Mouse (Mus musculus) urinary bladder, adult 2 months (tissue): ENCODE measurements around the gene B230217C12Rik. TPM values are rescaled to one million over a fixed set of nuclear protein-coding genes. Genes with fewer than 3 reads are reported as not detected.
A peak's percentile ranks its signal among the peaks of the same experiment; 100 is the strongest.
"Not testable (repeated sequence)": the region's sequence is repeated elsewhere in the genome, so short reads cannot be mapped to it uniquely, and the experiment has no call there.

ENCODE experiments used
- DNase-seq: peaks from one replicate; pipeline ENCODE4 v3.0.0; 2022; ENCODE audit warnings: low spot score
- polyA plus RNA-seq: library from polyadenylated mRNA; depleted of rRNA; stranded (reverse); fragments of >200 nt; gene quantifications from 2 replicates; pipeline ENCODE4 v1.2.3, GENCODE M21; 2012

B230217C12Rik gene
- polyA plus RNA-seq, 1 experiment: 3.8 TPM

GRCm38 (mm10) chr11:97825971-97826370, 14.6 kb upstream of the B230217C12Rik start:
- no peak for DNase-seq

GRCm38 (mm10) chr11:97826414-97826813, 14.2 kb upstream of the B230217C12Rik start:
- DNase-seq: no peak

- no peak for DNase-seq
Observed at GRCm38 (mm10) chr11:97827654-97828053, 12.9 kb upstream of the B230217C12Rik start.

GRCm38 (mm10) chr11:97829365-97829764, 11.2 kb upstream of the B230217C12Rik start:
- DNase-seq: no peak

- DNase-seq: peak; percentile 20
Observed at GRCm38 (mm10) chr11:97829913-97830476, 10.6 kb upstream of the B230217C12Rik start.

GRCm38 (mm10) chr11:97830501-97830900, 10.1 kb upstream of the B230217C12Rik start:
- peak; percentile 18 for DNase-seq

- peak; percentile 20 for DNase-seq
Observed at GRCm38 (mm10) chr11:97832001-97832400, 8.6 kb upstream of the B230217C12Rik start.

GRCm38 (mm10) chr11:97833352-97833751, 7.2 kb upstream of the B230217C12Rik start:
- peak; percentile 16 for DNase-seq

- DNase-seq: peak; percentile 17
Observed at GRCm38 (mm10) chr11:97836541-97836940, 4.0 kb upstream of the B230217C12Rik start.

- DNase-seq: not testable (repeated sequence)
Observed at GRCm38 (mm10) chr11:97837051-97837450, 3.5 kb upstream of the B230217C12Rik start.

GRCm38 (mm10) chr11:97837641-97838149, 2.9 kb upstream of the B230217C12Rik start:
- peak; percentile 14 for DNase-seq

GRCm38 (mm10) chr11:97838779-97839440, 1.7 kb upstream of the B230217C12Rik start:
- DNase-seq: peak; percentile 22

- DNase-seq: no peak
Observed at GRCm38 (mm10) chr11:97839441-97840134, 992 bp upstream of the B230217C12Rik start.

- DNase-seq: no peak
Observed at GRCm38 (mm10) chr11:97840135-97840490, 467 bp upstream of the B230217C12Rik start.

GRCm38 (mm10) chr11:97840991-97841661, 546 bp downstream of the B230217C12Rik start:
- peak; percentile 31 for DNase-seq

GRCm38 (mm10) chr11:97842001-97842400, 1.4 kb downstream of the B230217C12Rik start:
- peak; percentile 19 for DNase-seq

GRCm38 (mm10) chr11:97850367-97850766, 9.8 kb downstream of the B230217C12Rik start:
- no peak for DNase-seq

GRCm38 (mm10) chr11:97851601-97852000, 11.0 kb downstream of the B230217C12Rik start:
- no peak for DNase-seq

- DNase-seq: no peak
Observed at GRCm38 (mm10) chr11:97855473-97855872, 14.9 kb downstream of the B230217C12Rik start.

GRCm38 (mm10) chr11:97862148-97862547, 21.6 kb downstream of the B230217C12Rik start:
- no peak for DNase-seq

GRCm38 (mm10) chr11:97865421-97865820, 24.8 kb downstream of the B230217C12Rik start:
- DNase-seq: no peak
